Mouse (Mus musculus): ENCODE measurements around the gene Adm2. TPM values are rescaled to one million over a fixed set of nuclear protein-coding genes. Genes with fewer than 3 reads are reported as not detected.

Adm2 gene
- total and polyA plus RNA-seq, 3 experiments, result 0.23 to 4.5 (median 0.66) TPM

DNA sequence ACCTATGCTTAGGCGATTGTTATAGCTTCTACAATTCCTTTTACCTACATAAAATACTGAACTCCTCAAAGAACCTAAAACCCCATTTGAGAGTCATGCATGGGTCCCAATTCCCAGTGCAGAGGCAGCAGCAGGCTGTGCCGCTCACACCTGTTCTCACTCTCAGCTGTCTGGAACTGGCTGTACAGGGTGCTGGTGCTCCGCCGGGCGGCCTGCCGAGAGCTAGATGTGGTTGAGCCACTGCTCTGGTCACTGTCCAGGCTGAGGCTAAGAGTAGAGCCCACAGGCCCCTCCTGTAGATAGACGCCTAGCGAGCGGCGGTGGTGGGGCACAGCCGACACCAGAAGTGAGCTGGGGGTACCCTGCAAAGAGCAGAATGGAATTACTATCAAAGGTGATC is 33.1 kb upstream of the Adm2 start:
- H3K27me3 ChIP-seq (replicated peaks), result no peaks in the 10 kb centered on the region
- no peak for DNase-seq (ENCODE audit: extremely low read depth)
- TF ChIP-seq IRF4 (IDR thresholded peaks at IDR 0.05; ENCODE audit: low read depth, low read length), result no peak
- no peak for TF ChIP-seq SMC3 (IDR thresholded peaks at IDR 0.05; ENCODE audit: low read depth, low read length)
- no peak for TF ChIP-seq MYC (IDR thresholded peaks at IDR 0.05; ENCODE audit: low read depth, low read length)
- no peak for TF ChIP-seq ELF1 (IDR thresholded peaks at IDR 0.05; ENCODE audit: low read depth, low read length)
- no peak for TF ChIP-seq MEF2A (IDR thresholded peaks at IDR 0.05; ENCODE audit: borderline replicate concordance, low read depth, low read length)
- no peak for TF ChIP-seq POLR2A (IDR thresholded peaks at IDR 0.05; ENCODE audit: low read depth, low read length)
- no peak for TF ChIP-seq EP300 (IDR thresholded peaks at IDR 0.05; ENCODE audit: low read length)
- TF ChIP-seq HCFC1 (IDR thresholded peaks at IDR 0.05; ENCODE audit: low read depth, low read length), result no peak
- no peak for TF ChIP-seq TCF12 (IDR thresholded peaks at IDR 0.05; ENCODE audit: low read depth, low read length)
- TF ChIP-seq CTCF (conservative IDR thresholded peaks at IDR 0.05 in 1 of 2, IDR thresholded peaks at IDR 0.05 in 1 of 2; ENCODE audit: low read depth in 2 of 2, low read length in 2 of 2), result no peak
- TF ChIP-seq MAX (IDR thresholded peaks at IDR 0.05; ENCODE audit: low read length), result no peak
- no peak for TF ChIP-seq MAFK (IDR thresholded peaks at IDR 0.05; ENCODE audit: insufficient replicate concordance, low read length)
- TF ChIP-seq PAX5 (IDR thresholded peaks at IDR 0.05; ENCODE audit: low read length), result no peak
- no peak for TF ChIP-seq TBP (conservative IDR thresholded peaks at IDR 0.05; ENCODE audit: low read depth, low read length)
- TF ChIP-seq NELFE (IDR thresholded peaks at IDR 0.05; ENCODE audit: low read depth, low read length), result no peak
- TF ChIP-seq POLR2AphosphoS2 (IDR thresholded peaks at IDR 0.05; ENCODE audit: low read depth, low read length), result no peak
- no peak for TF ChIP-seq ZKSCAN1 (IDR thresholded peaks at IDR 0.05; ENCODE audit: borderline replicate concordance, low read depth, low read length)
- TF ChIP-seq MXI1 (IDR thresholded peaks at IDR 0.05; ENCODE audit: low read depth, low read length), result no peak
- no peak for TF ChIP-seq KAT2A (IDR thresholded peaks at IDR 0.05; ENCODE audit: insufficient replicate concordance, low read length)
- H3K4me2 ChIP-seq (ENCODE audit: insufficient read depth, low read depth, poor library complexity, severe bottlenecking), result no peak overlapping the region
- peaks cover 0 to 9% of the 10 kb centered on the region in 2 experiments; a peak in 2 of 4 replicates for H3K4me1 ChIP-seq (ENCODE audit: control insufficient read depth in 1 of 2, insufficient read depth in 2 of 2)
- no peak overlapping the region for H3K9ac ChIP-seq (ENCODE audit: insufficient read depth, low read depth)
- no peaks in the 10 kb centered on the region for H3K79me2 ChIP-seq (replicated peaks; ENCODE audit: control insufficient read depth, extremely low read depth, insufficient read depth, poor library complexity, severe bottlenecking)
- H3K4me3 ChIP-seq (replicated peaks in 1 of 3; ENCODE audit: low read depth in 2 of 3, low read length in 2 of 3, poor library complexity in 1 of 3), result no peak overlapping the region
- in situ Hi-C loops (cut with MboI; ENCODE audit: low pct_ligation_motif_present, low pct_unique_long_range_greater_than_20kb, low sequenced_read_pairs) (no loop called here), dilution Hi-C loops (cut with MboI; ENCODE audit: extremely low pct_ligation_motif_present, extremely low pct_unique_long_range_greater_than_20kb, low sequenced_read_pairs) (no loop called here)
- no peaks in the 10 kb centered on the region for H3K9me3 ChIP-seq (replicated peaks; ENCODE audit: low read length)
- H3K36me3 ChIP-seq (replicated peaks in 1 of 2; ENCODE audit: control insufficient read depth in 1 of 2, insufficient read depth in 1 of 2, low read length in 1 of 2), result peaks cover 58 to 88% of the 10 kb centered on the region in 2 experiments
- H3K27ac ChIP-seq (ENCODE audit: insufficient read depth, low read depth), result no peak overlapping the region

DNA sequence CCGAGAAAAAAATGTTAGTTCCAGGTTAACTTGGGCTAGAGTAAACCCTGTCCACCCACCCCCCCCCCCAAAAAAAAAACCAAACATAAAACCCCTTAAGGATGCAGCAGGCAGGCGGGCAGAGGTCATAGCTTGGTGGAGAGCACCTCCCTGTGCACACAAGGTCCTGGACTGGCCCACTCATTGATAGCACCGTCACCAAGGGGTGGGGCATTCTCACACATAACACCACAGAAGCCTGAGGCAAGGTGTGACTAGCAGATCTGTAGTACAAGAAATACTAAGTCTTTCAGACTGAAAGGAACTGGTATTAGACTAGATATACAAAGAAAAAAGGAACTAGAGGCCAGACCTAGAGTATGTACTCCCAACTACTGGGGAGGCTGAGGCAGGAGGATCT is 31.0 kb upstream of the Adm2 start:
- H3K4me3 ChIP-seq (replicated peaks in 1 of 3; ENCODE audit: low read depth in 2 of 3, low read length in 2 of 3, poor library complexity in 1 of 3), result no peak overlapping the region
- DNase-seq (ENCODE audit: extremely low read depth), result no peak
- TF ChIP-seq RAD21 (IDR thresholded peaks at IDR 0.05; ENCODE audit: low read depth, low read length) (no peak), TBP (conservative IDR thresholded peaks at IDR 0.05; ENCODE audit: low read depth, low read length) (no peak), BHLHE40 (IDR thresholded peaks at IDR 0.05; ENCODE audit: low read depth, low read length) (no peak), MYC (IDR thresholded peaks at IDR 0.05; ENCODE audit: low read depth, low read length) (no peak), NRF1 (IDR thresholded peaks at IDR 0.05; ENCODE audit: low read depth, low read length) (no peak), TCF12 (IDR thresholded peaks at IDR 0.05; ENCODE audit: low read depth, low read length) (no peak), ZC3H11A (IDR thresholded peaks at IDR 0.05; ENCODE audit: low read depth, low read length) (no peak), POLR2A (IDR thresholded peaks at IDR 0.05; ENCODE audit: low read depth, low read length) (no peak), EP300 (IDR thresholded peaks at IDR 0.05; ENCODE audit: low read length) (no peak), HCFC1 (IDR thresholded peaks at IDR 0.05; ENCODE audit: low read depth, low read length) (no peak), ZNF384 (IDR thresholded peaks at IDR 0.05; ENCODE audit: low read depth, low read length) (no peak), SIN3A (IDR thresholded peaks at IDR 0.05; ENCODE audit: low read length) (no peak), JUND (conservative IDR thresholded peaks at IDR 0.05; ENCODE audit: low read depth, low read length) (no peak), ELF1 (IDR thresholded peaks at IDR 0.05; ENCODE audit: low read depth, low read length) (no peak), USF2 (conservative IDR thresholded peaks at IDR 0.05; ENCODE audit: low read depth, low read length) (no peak)
- dilution Hi-C loops (cut with MboI; ENCODE audit: extremely low pct_ligation_motif_present, extremely low pct_unique_long_range_greater_than_20kb, low sequenced_read_pairs) (no loop called here), in situ Hi-C loops (cut with MboI; ENCODE audit: low pct_ligation_motif_present, low pct_unique_long_range_greater_than_20kb, low sequenced_read_pairs) (no loop called here)
- peaks cover 0 to 9% of the 10 kb centered on the region in 2 experiments; a peak in 2 of 4 replicates for H3K4me1 ChIP-seq (ENCODE audit: control insufficient read depth in 1 of 2, insufficient read depth in 2 of 2)
- H3K79me2 ChIP-seq (replicated peaks; ENCODE audit: control insufficient read depth, extremely low read depth, insufficient read depth, poor library complexity, severe bottlenecking), result no peaks in the 10 kb centered on the region
- H3K9me3 ChIP-seq (replicated peaks; ENCODE audit: low read length), result no peaks in the 10 kb centered on the region
- H3K4me2 ChIP-seq (ENCODE audit: insufficient read depth, low read depth, poor library complexity, severe bottlenecking), result no peak overlapping the region
- no peak overlapping the region for H3K9ac ChIP-seq (ENCODE audit: insufficient read depth, low read depth)
- H3K36me3 ChIP-seq (replicated peaks in 1 of 2; ENCODE audit: control insufficient read depth in 1 of 2, insufficient read depth in 1 of 2, low read length in 1 of 2), result peaks cover 69 to 92% of the 10 kb centered on the region in 2 experiments
- H3K27me3 ChIP-seq (replicated peaks), result no peaks in the 10 kb centered on the region
- H3K27ac ChIP-seq (ENCODE audit: insufficient read depth, low read depth), result no peak overlapping the region
